Mouse (Mus musculus) liver, embryonic 14.5 days (tissue): ENCODE measurements around the gene Ninj2. TPM values are rescaled to one million over a fixed set of nuclear protein-coding genes. Genes with fewer than 3 reads are reported as not detected.

Experiments used
- ATAC-seq: fragments of 200-750 bp; cut with Nextera tagmentation; 2 replicates; pipeline ENCODE4 v1.8.0; 2017; ENCODE audit warnings: moderate number of reproducible peaks, mild to moderate bottlenecking, moderate library complexity; ENCODE audit not compliant: insufficient read depth
- DNase-seq, 3 experiments: peaks; one replicate each; pipeline ENCODE4 v3.0.0-alpha.2; 2012 to 2013; ENCODE audit warnings: low read depth in 3 of 3, low spot score in 3 of 3
- H3K27ac ChIP-seq: fragments of 300-500 bp; sonication (generic); 2 replicates; pipeline ENCODE4 v1.5.1; 2014; ENCODE audit warnings: moderate library complexity, mild to moderate bottlenecking, control low read depth, inconsistent platforms
- H3K27me3 ChIP-seq: fragments of 300-500 bp; sonication (generic); 2 replicates; pipeline ENCODE4 v1.6.1; 2014; ENCODE audit warnings: mild to moderate bottlenecking, low read length, moderate library complexity; ENCODE audit not compliant: control insufficient read depth, insufficient read depth
- H3K36me3 ChIP-seq: fragments of 300-500 bp; sonication (generic); replicated peaks from 2 replicates; pipeline ENCODE4 v1.6.1; 2014; ENCODE audit warnings: low read depth; ENCODE audit not compliant: control insufficient read depth, insufficient read depth
- H3K4me1 ChIP-seq, 2 experiments: fragments of 200-500 bp in 1 of 2; fragments of 300-500 bp in 1 of 2; sonication (generic) in 1 of 2; replicated peaks; 2 replicates each; pipeline ENCODE4 v1.6.1; 2012 to 2014; ENCODE audit warnings: antibody characterized with exemption in 1 of 2, inconsistent platforms in 1 of 2, low read length in 1 of 2; ENCODE audit not compliant: control insufficient read depth in 2 of 2, insufficient read depth in 2 of 2
- H3K4me2 ChIP-seq: fragments of 300-500 bp; sonication (generic); 2 replicates; pipeline ENCODE4 v1.6.1; 2014; ENCODE audit warnings: low read depth, mild to moderate bottlenecking, control low read depth, moderate library complexity
- H3K4me3 ChIP-seq, 2 experiments: fragments of 200-500 bp in 1 of 2; fragments of 300-500 bp in 1 of 2; sonication (generic) in 1 of 2; 2 replicates each; pipeline ENCODE4 v1.5.1; 2012 to 2014; ENCODE audit warnings: low read depth in 2 of 2, low read length in 2 of 2, mild to moderate bottlenecking in 2 of 2, control low read depth in 1 of 2, inconsistent platforms in 1 of 2, moderate library complexity in 1 of 2; ENCODE audit not compliant: insufficient read depth in 1 of 2
- H3K9ac ChIP-seq: fragments of 300-500 bp; sonication (generic); replicated peaks from 2 replicates; pipeline ENCODE4 v1.6.1; 2014; ENCODE audit warnings: mild to moderate bottlenecking, control low read depth, moderate library complexity
- H3K9me3 ChIP-seq: fragments of 300-500 bp; sonication (generic); 2 replicates; pipeline ENCODE4 v1.6.1; 2016; ENCODE audit warnings: low read length, mixed read lengths; ENCODE audit not compliant: control insufficient read depth
- CTCF ChIP-seq: IDR thresholded peaks from 2 replicates; pipeline ENCODE4 v1.5.1; 2016; ENCODE audit warnings: antibody characterized with exemption, low read depth, control low read depth
- EP300 ChIP-seq: IDR thresholded peaks from 2 replicates; pipeline ENCODE4 v1.6.1; 2016; ENCODE audit warnings: antibody characterized with exemption, low read depth
- WGBS: fragments of 180-500 bp; shearing (Covaris S2); extraction: QIAGEN DNeasy Blood & Tissue Kit; methylation state at CpG from one replicate; pipeline ENCODE4 v1.1.7; 2014; ENCODE audit not compliant: insufficient replicate concordance; 5-methylcytosine and 5-hydroxymethylcytosine counted together
- polyA plus RNA-seq, 2 experiments: library from polyadenylated mRNA; depleted of rRNA in 1 of 2; stranded (reverse) in 1 of 2; unstranded in 1 of 2; fragments of >200 nt; fragmentation: Nextera tagmentation in 1 of 2; extraction: Ambion mirVana in 1 of 2; gene quantifications; 2 replicates each; pipeline versions ENCODE4 v1.2.1 to v1.2.3; 2012 to 2014

Gene Ninj2
- polyA plus RNA-seq, 2 experiments, result 0.33 TPM; not detected in 1

- Histone ChIP-seq H3K9me3 (no peaks in the 10 kb centered on the region), H3K27me3 (no peaks in the 10 kb centered on the region), H3K9ac (no peak overlapping the region), H3K4me1 (no peaks in the 10 kb centered on the region), H3K4me3 (no peak overlapping the region), H3K27ac (no peak overlapping the region), H3K36me3 (no peaks in the 10 kb centered on the region), H3K4me2 (no peak overlapping the region)
- no peak for TF ChIP-seq EP300
- no peak for TF ChIP-seq CTCF
- no peak for ATAC-seq
- no peak for DNase-seq
- WGBS, result 53% methylated on average over 8 of the region's 8 CpGs
These were observed 150.1 kb downstream of the Ninj2 start for GRCm38 (mm10) chr6:120243250-120243649.

GRCm38 (mm10) chr6:120246676-120247075 lies 153.5 kb downstream of the Ninj2 start:
- ATAC-seq, result no peak
- no peak for DNase-seq
- no peaks in the 10 kb centered on the region for H3K36me3 ChIP-seq
- H3K9ac ChIP-seq, result no peak overlapping the region
- 51% methylated on average over 5 of the region's 5 CpGs for WGBS
- no peak overlapping the region for H3K4me2 ChIP-seq
- no peaks in the 10 kb centered on the region for H3K4me1 ChIP-seq
- H3K27me3 ChIP-seq, result no peaks in the 10 kb centered on the region
- H3K27ac ChIP-seq, result no peak overlapping the region
- no peak overlapping the region for H3K4me3 ChIP-seq
- H3K9me3 ChIP-seq, result no peaks in the 10 kb centered on the region
- no peak for TF ChIP-seq EP300
- TF ChIP-seq CTCF, result no peak

GRCm38 (mm10) chr6:120249831-120250230 lies 156.7 kb downstream of the Ninj2 start:
- Histone ChIP-seq H3K4me1 (no peaks in the 10 kb centered on the region), H3K9ac (no peak overlapping the region)

More at GRCm38 (mm10) chr6:120249831-120250230, 156.7 kb downstream of the Ninj2 start:
- 56% methylated on average over 5 of the region's 5 CpGs for WGBS
- ATAC-seq (no peak), DNase-seq (no peak)
- Histone ChIP-seq H3K27ac (no peak overlapping the region), H3K27me3 (no peaks in the 10 kb centered on the region), H3K4me2 (no peak overlapping the region), H3K9me3 (no peaks in the 10 kb centered on the region), H3K36me3 (no peaks in the 10 kb centered on the region), H3K4me3 (no peak overlapping the region)
- TF ChIP-seq CTCF (no peak), EP300 (no peak)

Other genes starting within 250 kb of the Ninj2 start
- 1.5 and 1.8 TPM in 2 replicates for gene Erc1, start 245.2 kb upstream of the Ninj2 start, polyA plus RNA-seq (2012; rRNA removed)
- gene Erc1, start 245.2 kb upstream of the Ninj2 start, polyA plus RNA-seq (2014; fragmentation: Nextera tagmentation; extraction: Ambion mirVana), result 3.6 and 3.7 TPM in 2 replicates
- 13.4 and 14.1 TPM in 2 replicates for gene Rad52, start 190.7 kb upstream of the Ninj2 start, polyA plus RNA-seq (2012; rRNA removed)
- gene Rad52, start 190.7 kb upstream of the Ninj2 start, polyA plus RNA-seq (2014; fragmentation: Nextera tagmentation; extraction: Ambion mirVana), result 7.1 and 8.3 TPM in 2 replicates
- gene Wnk1, start 54.7 kb upstream of the Ninj2 start, polyA plus RNA-seq (2012; rRNA removed), result 46.9 and 50.8 TPM in 2 replicates
- gene Wnk1, start 54.7 kb upstream of the Ninj2 start, polyA plus RNA-seq (2014; fragmentation: Nextera tagmentation; extraction: Ambion mirVana), result 26.9 and 29.0 TPM in 2 replicates
- not detected in 2 replicates for gene D330020A13Rik, start 201.0 kb downstream of the Ninj2 start, polyA plus RNA-seq (2012; rRNA removed)
- gene D330020A13Rik, start 201.0 kb downstream of the Ninj2 start, polyA plus RNA-seq (2014; fragmentation: Nextera tagmentation; extraction: Ambion mirVana), result not detected in 2 replicates
- 0.11 and 0.13 TPM in 2 replicates for gene B4galnt3, start 201.2 kb downstream of the Ninj2 start, polyA plus RNA-seq (2012; rRNA removed)
- 0.06 and 0.18 TPM in 2 replicates for gene B4galnt3, start 201.2 kb downstream of the Ninj2 start, polyA plus RNA-seq (2014; fragmentation: Nextera tagmentation; extraction: Ambion mirVana)